Mouse (Mus musculus): ENCODE measurements around the gene Vmn1r222. TPM values are rescaled to one million over a fixed set of nuclear protein-coding genes. Genes with fewer than 3 reads are reported as not detected.
"Not testable (repeated sequence)": the region's sequence is repeated elsewhere in the genome, so short reads cannot be mapped to it uniquely, and the experiment has no call there.

Gene Vmn1r222
- total RNA-seq (2021): not detected in 2 replicates
- long read RNA-seq: 0 reads

DNA sequence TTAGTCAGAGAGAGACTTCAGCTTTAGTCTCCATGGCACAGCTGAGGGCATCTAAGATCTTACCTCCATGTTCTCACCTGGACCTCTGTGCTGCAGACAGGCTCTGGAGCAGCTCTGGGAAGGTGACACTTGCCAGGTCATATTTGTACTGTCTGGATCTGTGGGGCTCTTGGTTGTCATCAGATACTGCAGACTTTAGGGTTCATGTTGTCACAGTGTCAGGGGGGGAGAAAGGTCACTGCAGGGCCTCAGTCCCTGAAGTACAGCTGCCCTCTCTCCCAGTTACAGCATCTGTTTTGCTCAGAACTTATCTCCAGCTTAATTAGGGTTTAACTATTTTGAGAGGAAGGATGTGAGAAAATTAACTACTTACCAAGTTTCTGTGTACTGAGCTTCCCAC is at the start of gene Vmn1r222:
TSS of gene Vmn1r222 (minus strand) at position 101 of the 400 bp plus-strand sequence.
- not testable (repeated sequence) for DNase-seq

- no peak for DNase-seq
Observed at GRCm38 (mm10) chr13:23285191-23285920, 49.6 kb upstream of the Vmn1r222 start.

GRCm38 (mm10) chr13:23279992-23280391 is 44.2 kb upstream of the Vmn1r222 start:
- DNase-seq: no peak

DNA sequence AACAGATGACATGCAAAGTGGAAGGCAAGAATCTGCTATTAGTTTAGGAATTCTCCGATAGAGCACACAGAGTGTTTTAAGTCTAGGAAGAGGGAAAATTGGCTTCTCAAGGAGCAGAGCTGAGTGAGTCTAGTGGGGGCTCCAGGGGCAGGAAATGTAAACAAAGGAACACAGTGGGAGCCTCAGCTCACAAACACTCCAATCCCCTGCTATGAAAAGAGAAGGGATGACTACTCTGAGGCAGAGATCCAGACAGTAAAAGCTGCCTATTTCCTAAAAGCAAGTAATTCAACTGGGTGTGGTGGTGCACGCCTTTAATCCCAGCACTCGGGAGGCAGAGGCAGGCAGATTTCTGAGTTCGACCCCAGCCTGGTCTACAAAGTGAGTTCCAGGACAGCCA is 43.8 kb upstream of the Vmn1r222 start:
- DNase-seq: no peak

DNA sequence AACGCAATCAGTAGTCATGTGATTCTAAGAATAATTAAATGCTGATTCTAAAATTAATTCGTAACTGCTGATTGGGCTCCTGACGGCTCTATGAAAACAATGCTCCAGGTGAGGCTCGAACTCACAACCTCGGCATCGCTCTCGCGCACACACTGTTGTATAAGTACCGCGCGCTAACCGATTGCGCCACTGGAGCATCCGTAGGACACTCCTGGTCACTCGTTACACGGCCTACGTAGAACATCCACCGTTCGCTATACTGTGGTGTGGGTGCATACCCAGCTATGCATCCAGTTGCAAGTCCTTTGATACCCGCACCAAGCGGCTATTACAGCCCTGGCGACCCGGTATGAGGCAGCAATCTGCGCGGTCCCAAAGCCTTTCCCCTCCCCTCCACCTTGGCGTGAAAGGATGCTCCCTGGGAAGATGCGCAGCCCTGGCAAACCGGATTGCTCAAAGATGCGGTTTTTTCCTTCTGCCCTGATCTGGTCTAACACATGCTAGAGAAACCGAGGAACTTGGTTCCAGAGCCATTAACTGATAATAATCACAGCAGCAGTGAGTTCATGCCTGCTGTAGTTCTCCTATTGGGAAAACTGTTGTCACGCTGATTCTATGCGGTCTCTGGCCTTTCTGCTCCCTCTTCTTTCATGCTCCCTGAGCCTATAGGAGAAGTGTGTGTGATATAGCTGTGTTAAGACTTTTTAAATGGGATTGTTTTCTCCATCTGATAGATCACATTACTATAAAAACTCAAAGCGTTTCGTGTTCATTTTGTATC is 34.8 kb upstream of the Vmn1r222 start:
- DNase-seq: no peak

GRCm38 (mm10) chr13:23269681-23270080 is 33.9 kb upstream of the Vmn1r222 start:
- no peak for DNase-seq

- not testable (repeated sequence) for DNase-seq
Observed at GRCm38 (mm10) chr13:23269127-23269526, 33.4 kb upstream of the Vmn1r222 start.

DNA sequence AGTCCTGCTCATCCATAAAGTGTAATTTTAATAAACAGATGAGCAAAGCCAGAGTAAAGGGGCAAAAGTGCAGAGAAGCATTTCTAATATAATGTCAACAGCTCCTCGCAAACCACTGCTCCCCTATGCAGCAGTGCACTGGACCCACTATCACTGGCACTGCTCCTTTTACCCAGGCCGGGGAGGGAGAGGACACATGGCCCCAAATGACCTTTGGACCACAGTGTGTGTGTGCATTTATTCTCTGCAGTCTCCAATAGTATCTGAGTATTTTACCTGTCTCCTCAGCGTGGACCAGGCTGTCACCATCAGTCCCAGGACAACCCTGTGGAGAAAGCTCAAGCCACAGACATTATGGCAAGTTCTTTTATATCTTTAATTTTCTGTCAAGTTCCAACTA is 32.9 kb upstream of the Vmn1r222 start:
- not testable (repeated sequence) for DNase-seq

DNA sequence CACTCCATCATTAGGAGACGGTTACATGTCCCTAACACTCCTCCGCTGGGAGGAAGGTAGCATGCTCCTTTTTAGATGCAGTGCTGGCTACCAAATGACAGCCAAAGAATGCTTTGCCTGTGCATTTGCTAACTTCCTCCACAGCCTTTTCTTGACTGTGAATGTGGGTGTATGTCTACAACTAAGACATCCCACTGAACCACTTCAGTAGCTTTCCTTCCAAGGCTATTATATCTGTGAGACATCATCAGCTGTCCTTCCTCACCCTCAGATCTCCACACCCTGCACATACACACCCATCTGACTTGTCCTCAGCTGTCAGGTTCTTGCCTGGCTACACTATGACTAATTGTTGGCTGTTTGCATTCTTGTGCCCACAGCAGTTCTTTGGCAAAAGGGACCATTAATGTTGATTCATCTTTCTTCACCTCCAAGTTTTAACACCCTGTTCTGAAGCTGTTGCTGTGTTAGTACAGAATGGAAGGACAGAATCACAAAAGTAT is 22.9 kb upstream of the Vmn1r222 start:
- DNase-seq: no peak

DNA sequence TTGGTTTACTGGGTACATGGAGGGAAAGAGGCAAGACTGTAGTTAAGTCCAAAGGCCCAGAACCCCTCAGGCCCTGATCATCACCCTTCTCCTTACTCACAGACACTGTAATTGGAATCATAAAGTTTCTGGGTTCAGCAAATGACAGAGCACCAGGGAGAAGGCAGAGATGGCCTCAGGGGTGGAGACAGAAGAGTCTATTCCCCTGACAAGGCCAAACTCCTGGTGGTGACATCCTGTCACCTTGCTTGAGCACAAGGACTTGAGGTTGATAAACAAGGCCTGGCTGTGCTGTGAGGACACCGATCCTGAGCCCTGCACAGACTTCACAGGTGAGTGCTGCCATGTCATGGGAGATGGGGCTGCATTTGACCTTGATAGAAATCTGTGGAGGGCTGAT is 11.1 kb upstream of the Vmn1r222 start, which contains the start of gene Vmn1r223:
TSS of gene Vmn1r223 (plus strand) at position 301 of the 400 bp plus-strand sequence.
- DNase-seq: not testable (repeated sequence)

DNA sequence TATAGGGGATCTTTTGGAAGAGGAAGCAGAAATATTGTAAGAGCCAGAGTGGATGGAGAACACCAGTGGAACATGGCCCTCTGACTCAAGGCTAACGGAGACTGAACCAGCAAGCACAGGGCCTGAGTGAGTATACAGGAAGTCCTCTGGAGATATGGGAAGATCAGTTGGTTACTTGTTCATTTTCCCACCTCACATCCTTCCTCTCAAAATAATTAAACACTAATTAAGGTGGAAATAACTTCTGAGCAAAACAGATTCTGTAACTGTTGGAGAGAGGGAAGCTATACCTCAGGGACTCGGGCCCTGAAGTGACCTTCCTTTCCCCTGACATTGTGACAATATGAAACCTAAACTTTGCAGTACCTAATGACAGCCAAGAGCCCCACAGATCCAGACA is 21.9 kb downstream of the Vmn1r222 start, which contains the start of gene Vmn1r221:
TSS of gene Vmn1r221 (plus strand) at position 301 of the 400 bp plus-strand sequence.
- DNase-seq: not testable (repeated sequence)

DNA sequence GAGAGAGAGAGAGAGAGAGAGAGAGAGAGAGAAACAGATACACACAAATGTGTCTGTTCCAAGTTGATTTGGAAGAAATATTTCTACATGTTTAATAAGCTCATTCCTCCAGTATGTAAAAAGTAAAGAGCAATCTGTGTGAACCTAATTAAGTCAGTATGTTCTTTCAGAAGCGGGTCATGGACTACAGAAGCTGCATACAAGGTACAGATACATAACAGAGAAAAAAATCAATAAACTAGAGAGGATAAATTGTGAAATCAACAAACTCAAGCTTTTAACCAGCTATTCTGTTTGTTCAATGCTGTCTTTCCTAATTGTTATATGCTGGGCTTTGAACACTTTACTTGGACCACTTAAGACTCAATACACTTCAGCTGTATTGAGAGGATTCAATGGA is 31.9 kb downstream of the Vmn1r222 start:
- not testable (repeated sequence) for DNase-seq

DNA sequence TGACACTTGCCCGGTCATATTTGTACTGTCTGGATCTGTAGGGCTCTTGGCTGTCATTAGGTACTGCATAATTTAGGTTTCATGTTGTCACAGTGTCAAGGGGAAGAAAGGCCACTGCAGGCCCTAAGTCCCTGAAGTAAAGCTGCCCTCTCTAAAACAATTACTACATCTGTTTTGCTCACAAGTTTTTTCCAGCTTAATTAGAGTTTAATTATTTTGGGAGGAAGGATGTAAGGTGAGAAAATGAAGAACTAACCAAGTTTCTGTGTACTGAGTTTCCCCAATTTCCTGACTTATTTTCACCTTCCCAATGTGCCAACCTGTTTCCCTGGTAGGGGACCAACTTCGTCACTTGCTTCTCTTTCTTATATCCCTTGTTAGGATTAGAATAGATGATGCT is 47.9 kb downstream of the Vmn1r222 start, which contains the start of gene Vmn1r220:
TSS of gene Vmn1r220 (minus strand) at position 101 of the 400 bp plus-strand sequence.
- DNase-seq: no peak

Other genes starting within 250 kb of the Vmn1r222 start
- gene Vmn1r213, start 228.3 kb downstream of the Vmn1r222 start, total RNA-seq (2021): not detected in 2 replicates
- gene Vmn1r214, start 205.5 kb downstream of the Vmn1r222 start, total RNA-seq (2021): not detected in 2 replicates
- not detected in 2 replicates for gene Vmn1r215, start 167.9 kb downstream of the Vmn1r222 start, total RNA-seq (2021)
- not detected in 2 replicates for gene Vmn1r217, start 117.7 kb downstream of the Vmn1r222 start, total RNA-seq (2021)
- gene Vmn1r218, start 102.8 kb downstream of the Vmn1r222 start, total RNA-seq (2021): not detected in 2 replicates
- gene Vmn1r219, start 76.6 kb downstream of the Vmn1r222 start, total RNA-seq (2021): not detected in 2 replicates
- not detected in 2 replicates for gene Vmn1r220, start 48.0 kb downstream of the Vmn1r222 start, total RNA-seq (2021)
- gene Vmn1r221, start 21.8 kb downstream of the Vmn1r222 start, total RNA-seq (2021): not detected in 2 replicates
- gene Vmn1r223, start 11.2 kb upstream of the Vmn1r222 start, total RNA-seq (2021): not detected in 2 replicates
- gene Zfp322a, start 133.3 kb upstream of the Vmn1r222 start, total RNA-seq (2021): 19.7 and 30.1 TPM in 2 replicates
- gene Abt1, start 187.9 kb upstream of the Vmn1r222 start, total RNA-seq (2021): 6.4 and 6.9 TPM in 2 replicates
- not detected in 2 replicates for gene Btn1a1, start 230.0 kb upstream of the Vmn1r222 start, total RNA-seq (2021)